In the genomic region with DNA sequence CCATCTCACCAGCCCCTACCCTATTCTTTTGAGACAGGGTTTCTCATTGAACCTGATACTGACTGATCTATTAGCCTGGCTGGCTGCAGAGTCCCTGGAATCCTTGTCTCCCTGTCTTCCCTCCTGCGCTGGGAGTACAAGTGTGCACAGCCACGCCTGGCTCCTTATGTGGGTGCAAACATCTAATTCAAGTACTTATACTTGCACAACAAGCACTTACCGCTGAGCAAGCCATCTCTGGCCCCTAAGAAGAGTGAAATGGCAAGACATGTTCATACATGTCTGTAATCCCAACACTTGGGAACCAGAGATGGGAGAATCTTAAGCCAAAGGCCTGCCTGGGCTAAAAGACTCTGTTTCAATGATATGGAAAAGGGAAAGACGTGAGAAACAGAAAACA, we compare ENCODE assay signal across 15 mouse cellular contexts. TPM values are rescaled to one million over a fixed set of nuclear protein-coding genes. Genes with fewer than 3 reads are reported as not detected.
"Had no signal": no experiment of that assay in that cellular context is flagged by ENCODE, and none has a peak within 500 bp of the region (broad histone marks: within the 10 kb centered on the region; RNA-seq: fewer than 3 reads in every experiment).

No protein-coding gene starts in this region.

- H3K4me3 ChIP-seq: layer of hippocampus, adult 2 months; limb, embryonic 10.5 days; liver, embryonic 15.5 days; midbrain, embryonic 10.5 days; myocyte; neural tube, embryonic 15.5 days had no signal

- H3K4me1 ChIP-seq: limb, embryonic 10.5 days; liver, embryonic 15.5 days; midbrain, embryonic 10.5 days; neural tube, embryonic 15.5 days had no signal

- DNase-seq: kidney, adult 8-10 months; kidney, postnatal 25 days; midbrain, embryonic 14.5 days; right cerebral cortex, adult 18-20 months; right cerebral cortex, postnatal 25 days; thymus, postnatal 4 days had no signal

- H3K9ac ChIP-seq: liver, embryonic 15.5 days; neural tube, embryonic 15.5 days had no signal

- H3K9me3 ChIP-seq: limb, embryonic 10.5 days; liver, embryonic 15.5 days; neural tube, embryonic 15.5 days had no signal

- H3K27ac ChIP-seq: layer of hippocampus, adult 2 months; limb, embryonic 10.5 days; liver, embryonic 15.5 days; midbrain, embryonic 10.5 days; neural tube, embryonic 15.5 days; stomach, postnatal 0 days had no signal

- H3K4me2 ChIP-seq: liver, embryonic 11.5 days; liver, embryonic 15.5 days; neural tube, embryonic 15.5 days had no signal

- H3K27me3 ChIP-seq: liver, embryonic 15.5 days; neural tube, embryonic 15.5 days had no signal

RNA-seq across cellular contexts. Expression of gene Grik4, which starts 58.7 kb away (rescaled TPM):
- total RNA-seq: megakaryocyte, adult 5-6 weeks had no signal
- polyA plus RNA-seq: myocyte had no signal
